Mouse (Mus musculus) layer of hippocampus, adult 2 months (tissue): ENCODE results near the gene Inpp4b. TPM values are rescaled to one million over a fixed set of nuclear protein-coding genes. Genes with fewer than 3 reads are reported as not detected.

Experiments
- DNase-seq, 2 experiments: peaks; one replicate each; pipeline ENCODE4 v3.0.0; 2022; ENCODE audit warnings: low spot score in 2 of 2
- H3K27ac ChIP-seq: fragments of 200-600 bp; 2 replicates; pipeline ENCODE4 v1.8.1; 2022
- H3K4me3 ChIP-seq: fragments of 200-600 bp; 2 replicates; pipeline ENCODE4 v1.8.1; 2022; ENCODE audit warnings: mild to moderate bottlenecking
- CTCF ChIP-seq: fragments of 200-600 bp; conservative IDR thresholded peaks from 2 replicates; pipeline ENCODE4 v1.8.1; 2022; ENCODE audit warnings: antibody characterized with exemption, mild to moderate bottlenecking, moderate library complexity
- total RNA-seq, 2 experiments: library from RNA; stranded (reverse); gene quantifications; 2 replicates each; pipeline ENCODE4 v1.2.3; 2021

Inpp4b gene
- total RNA-seq, 2 experiments from 2014 or later: 11.7 to 11.8 TPM

DNA sequence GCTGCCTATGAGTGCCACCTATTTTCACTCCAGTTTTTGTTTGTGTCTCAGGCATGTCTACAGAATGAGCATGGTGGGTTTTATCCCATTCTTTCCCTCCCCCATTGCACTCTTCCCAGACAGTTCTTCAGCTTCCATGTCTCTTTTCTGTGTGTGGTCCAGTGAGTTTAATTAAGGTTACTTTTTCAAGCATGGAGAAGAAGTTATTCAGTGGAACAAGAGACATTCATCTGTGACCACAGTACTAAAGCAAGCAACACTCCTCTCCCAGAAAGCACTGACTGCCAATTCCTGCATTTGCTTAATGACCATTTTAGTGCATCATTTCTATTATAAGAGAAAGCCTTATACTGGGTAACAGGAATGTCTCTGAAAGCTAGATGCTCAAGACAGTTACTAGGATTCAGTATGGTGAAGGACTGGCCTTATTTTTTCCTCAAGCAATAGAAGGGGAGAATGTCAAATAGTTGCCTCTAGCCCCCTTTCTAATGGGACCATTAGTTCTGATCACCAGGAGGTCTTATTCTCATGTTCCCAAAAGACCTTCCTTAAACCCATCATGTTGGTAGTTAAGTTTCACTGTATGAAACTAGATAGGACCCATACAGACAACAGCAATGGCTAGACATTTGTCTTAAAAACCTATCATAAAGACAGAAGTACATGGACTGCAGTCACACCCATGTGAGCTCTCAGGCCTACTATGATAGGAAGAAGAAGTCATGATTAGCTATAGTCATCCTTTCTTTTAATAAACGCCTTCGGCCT is 147.7 kb downstream of the Inpp4b start:
- Histone ChIP-seq H3K27ac (no peak overlapping the region), H3K4me3 (no peak overlapping the region)
- no peak for TF ChIP-seq CTCF
- DNase-seq: no peak

DNA sequence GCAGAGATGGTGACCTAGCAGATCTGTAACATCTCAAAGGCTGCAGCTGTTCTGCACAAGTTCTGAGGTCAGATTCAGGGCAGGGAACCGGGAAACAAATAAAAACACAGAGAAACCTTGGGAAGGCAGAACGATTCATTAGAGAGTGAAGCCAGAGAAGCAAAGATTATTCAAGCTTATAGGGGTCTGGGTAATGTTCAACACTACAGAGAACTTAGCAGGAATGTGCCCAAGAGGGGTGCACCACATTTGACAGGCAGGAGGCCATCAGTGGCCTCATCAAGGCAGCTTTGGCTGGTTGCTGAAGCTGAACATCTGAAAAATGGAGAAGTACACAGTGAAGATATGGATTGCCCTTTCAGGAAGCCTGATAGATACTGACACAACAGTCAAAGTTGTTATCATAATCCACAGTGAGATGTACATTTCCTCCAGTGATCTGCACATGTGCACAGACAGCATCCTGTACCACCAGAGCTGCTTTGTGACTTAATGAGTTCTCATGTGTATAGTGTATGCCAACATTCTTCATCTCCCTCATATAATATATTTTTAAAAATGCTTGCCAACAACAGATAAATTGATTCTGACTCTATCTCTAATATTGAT is 148.8 kb downstream of the Inpp4b start:
- TF ChIP-seq CTCF: no peak
- DNase-seq: no peak
- no peak overlapping the region for H3K4me3 ChIP-seq
- no peak overlapping the region for H3K27ac ChIP-seq

DNA sequence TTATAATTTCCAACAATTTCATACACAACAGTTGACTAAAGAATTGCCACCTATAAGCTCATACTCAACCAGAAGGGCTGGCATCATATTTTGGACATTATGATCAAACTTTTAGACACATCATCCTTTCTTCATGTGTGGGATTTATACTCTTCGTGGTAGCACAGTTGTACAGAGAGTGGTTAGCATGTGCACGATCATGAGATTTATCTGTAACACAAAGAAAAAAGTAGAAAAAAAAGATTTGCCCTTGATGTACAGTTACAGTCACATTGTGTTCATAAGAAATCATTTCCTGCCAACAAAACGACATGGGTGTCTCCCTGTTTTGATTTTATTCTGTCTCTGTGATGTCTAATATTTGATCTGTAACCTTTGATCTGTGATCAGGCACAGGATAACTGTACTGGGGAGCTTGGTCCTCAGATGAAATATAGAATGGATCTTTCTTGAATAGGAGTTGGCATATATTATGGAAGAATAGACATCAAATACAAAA is 149.4 kb downstream of the Inpp4b start:
- TF ChIP-seq CTCF: no peak
- no peak for DNase-seq
- H3K27ac ChIP-seq: no peak overlapping the region
- no peak overlapping the region for H3K4me3 ChIP-seq

DNA sequence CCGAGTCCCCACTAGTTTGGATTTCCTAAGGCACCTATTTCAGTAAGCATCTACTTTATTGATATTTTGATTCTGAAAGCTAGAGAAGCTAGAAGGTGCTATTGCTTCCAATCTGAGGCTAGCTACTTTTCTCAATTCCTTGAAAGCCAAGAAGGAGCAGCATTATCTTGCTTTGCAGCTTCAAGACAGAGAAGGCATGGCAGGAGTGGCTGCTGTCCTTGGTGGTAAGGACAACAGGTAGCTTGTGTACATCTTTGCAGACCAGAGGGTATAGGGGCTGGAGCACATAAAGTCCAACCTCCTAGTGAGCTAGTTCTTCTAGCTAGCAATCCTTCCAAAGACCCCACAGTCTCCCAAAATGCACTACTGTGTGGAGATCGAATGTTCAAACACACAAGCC is 152.5 kb downstream of the Inpp4b start:
- DNase-seq: no peak
- Histone ChIP-seq H3K27ac (no peak overlapping the region), H3K4me3 (no peak overlapping the region)
- TF ChIP-seq CTCF: no peak

DNA sequence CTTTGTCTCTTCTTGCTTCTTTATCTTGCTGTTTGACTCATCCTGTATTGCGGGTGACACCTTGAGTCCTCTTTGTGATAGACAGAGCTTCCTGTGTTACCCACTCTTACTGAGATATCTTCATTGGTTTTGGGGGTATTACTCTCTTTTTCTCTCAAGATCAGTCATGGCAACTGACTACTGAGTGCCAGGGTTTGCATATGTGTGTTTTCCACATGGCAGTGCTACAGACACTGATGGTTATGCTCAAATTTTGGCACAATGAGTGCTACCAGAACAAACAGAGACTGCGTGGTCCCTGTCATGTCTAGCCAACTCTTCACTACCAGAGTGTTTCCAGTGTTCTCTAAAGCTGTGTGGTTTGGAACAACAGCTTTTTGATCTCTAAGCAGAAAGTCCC is 155.3 kb downstream of the Inpp4b start:
- Histone ChIP-seq H3K4me3 (no peak overlapping the region), H3K27ac (no peak overlapping the region)
- peak; percentile 17 to 27 for DNase-seq
- TF ChIP-seq CTCF: no peak

DNA sequence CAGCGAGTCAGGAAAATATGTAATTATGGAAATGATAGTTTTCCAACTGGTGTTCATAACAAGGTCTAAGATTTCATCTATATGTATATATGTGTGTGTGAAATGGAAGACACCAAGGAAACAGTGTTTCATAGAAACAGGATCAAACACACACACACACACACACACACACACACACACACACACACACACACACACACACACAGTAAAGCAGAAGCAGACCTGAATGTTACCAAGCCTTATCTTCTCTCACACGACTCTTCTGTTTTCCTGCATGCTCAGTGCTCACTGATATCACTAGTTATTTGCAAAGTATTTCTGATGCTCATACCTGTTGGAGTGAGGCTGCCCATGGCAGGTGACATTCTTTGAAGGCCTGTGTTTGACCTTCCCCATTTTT is 159.9 kb downstream of the Inpp4b start:
- Histone ChIP-seq H3K27ac (no peak overlapping the region), H3K4me3 (no peak overlapping the region)
- DNase-seq: no peak
- TF ChIP-seq CTCF: no peak

DNA sequence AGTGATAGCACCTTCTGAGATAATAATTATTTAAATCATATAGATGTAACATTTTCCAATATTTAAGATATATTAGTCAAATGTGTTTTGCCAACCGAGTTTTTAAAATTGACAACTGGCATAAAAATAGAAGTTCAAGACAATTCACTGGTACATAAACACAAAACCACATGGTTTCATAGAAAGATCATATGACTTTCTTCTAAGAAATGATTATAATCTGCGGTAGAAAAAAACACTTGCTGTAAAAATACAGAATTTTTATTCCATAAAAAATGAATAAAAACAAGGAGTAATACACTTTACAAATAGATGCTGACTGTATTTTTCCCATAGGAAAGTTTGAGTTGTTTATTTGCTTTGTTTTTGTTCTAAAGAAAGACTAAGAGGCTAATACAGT is 160.6 kb downstream of the Inpp4b start:
- no peak overlapping the region for H3K27ac ChIP-seq
- TF ChIP-seq CTCF: no peak
- no peak overlapping the region for H3K4me3 ChIP-seq
- DNase-seq: no peak

DNA sequence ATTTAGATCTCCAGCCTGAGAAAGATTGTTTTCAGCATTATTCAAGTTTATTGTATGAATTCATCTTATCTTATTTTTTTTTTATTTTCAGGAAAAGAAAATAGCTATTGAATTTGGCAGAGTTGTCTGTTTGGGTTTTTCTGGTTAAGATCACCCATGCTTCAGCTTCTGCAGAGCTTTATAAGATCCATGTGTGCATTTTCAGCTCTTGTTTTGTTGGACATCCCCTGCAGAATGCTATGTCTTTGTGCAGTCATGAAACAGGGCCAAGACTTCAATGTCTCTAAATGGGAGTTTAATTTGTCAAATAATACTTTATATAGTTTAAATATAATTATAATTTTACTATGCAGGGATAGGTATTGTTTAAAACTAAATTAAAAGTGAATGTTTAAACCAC is 170.5 kb downstream of the Inpp4b start:
- no peak for DNase-seq
- TF ChIP-seq CTCF: no peak
- Histone ChIP-seq H3K27ac (no peak overlapping the region), H3K4me3 (no peak overlapping the region)

DNA sequence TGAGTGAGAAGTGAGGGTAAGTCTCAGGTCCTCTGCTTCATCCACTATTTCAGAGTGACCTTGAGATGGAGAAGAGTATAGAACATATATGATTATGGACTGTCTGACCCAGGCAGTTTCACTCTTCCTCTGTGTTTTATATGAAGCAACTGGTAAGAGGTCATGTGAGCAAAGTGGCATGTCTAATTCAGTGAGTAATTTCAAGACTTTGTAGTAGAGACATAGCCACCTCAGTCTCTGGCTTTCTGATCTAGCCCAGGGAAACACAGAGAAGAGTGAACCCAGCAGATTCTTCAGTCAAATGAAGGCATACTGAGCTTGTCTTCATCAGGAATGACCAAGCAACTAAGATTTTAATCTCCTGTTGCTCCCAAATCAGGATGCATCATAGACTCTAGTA is 172.1 kb downstream of the Inpp4b start:
- H3K4me3 ChIP-seq: no peak overlapping the region
- no peak for DNase-seq
- H3K27ac ChIP-seq: no peak overlapping the region
- TF ChIP-seq CTCF: no peak

DNA sequence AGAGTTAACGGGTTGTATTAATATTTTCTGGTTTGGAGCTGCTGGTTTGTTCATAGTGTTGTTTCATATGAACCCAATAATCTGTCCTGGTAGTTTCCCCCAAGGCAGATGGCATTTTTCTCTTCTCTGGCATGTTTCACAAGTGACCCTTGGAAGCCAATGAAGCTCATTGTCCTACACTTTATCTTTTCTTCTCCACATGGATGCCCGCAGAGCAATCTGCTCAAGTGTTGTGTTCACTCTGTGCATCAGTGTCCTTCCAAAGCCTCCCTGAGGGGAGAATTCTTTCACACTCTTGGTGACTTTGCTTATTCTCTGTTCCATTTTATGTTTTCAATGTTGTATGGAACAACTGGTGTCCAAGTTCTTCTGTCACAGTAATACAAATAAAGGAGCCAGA is 179.7 kb downstream of the Inpp4b start:
- no peak for DNase-seq
- Histone ChIP-seq H3K27ac (no peak overlapping the region), H3K4me3 (no peak overlapping the region)
- TF ChIP-seq CTCF: no peak

DNA sequence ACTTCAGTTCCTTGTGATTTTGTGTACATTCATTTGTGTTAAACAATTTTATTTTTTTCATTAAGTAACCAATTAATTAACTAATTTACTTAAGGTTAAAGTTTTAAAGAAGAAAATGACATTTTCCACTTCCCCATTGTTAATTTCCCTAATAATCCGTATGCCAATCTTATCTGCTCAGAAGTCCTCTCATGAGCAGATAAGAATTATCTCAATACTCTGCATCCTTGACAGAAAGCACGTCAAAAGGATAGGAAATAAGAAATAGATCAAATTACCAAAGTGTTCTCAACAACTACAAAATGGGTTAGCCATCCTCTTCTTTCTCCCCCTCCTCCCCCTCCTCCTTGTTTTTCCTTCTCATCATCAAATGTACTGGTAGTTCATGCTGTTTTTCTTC is 182.2 kb downstream of the Inpp4b start:
- Histone ChIP-seq H3K27ac (no peak overlapping the region), H3K4me3 (no peak overlapping the region)
- DNase-seq: no peak
- no peak for TF ChIP-seq CTCF

DNA sequence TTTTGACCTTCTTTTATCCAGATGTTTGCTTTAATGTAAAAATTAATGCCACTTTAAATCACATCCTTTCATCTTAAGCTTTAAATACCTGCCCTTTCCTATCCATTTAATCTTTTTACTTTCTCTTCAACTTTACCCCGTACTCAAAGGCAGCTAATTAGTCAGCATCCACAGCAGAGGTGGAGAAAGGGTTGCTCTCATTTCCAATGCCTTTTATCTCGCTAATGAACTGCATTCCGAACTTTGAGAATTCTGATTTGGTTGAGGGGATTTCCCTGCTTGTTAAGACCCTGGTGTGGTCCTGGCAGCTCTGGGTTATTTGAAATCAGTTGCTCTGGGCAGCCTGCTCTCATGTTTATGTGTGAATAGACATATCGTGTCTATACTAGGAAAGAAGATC is 185.3 kb downstream of the Inpp4b start:
- Histone ChIP-seq H3K4me3 (no peak overlapping the region), H3K27ac (no peak overlapping the region)
- DNase-seq: no peak
- TF ChIP-seq CTCF: no peak

DNA sequence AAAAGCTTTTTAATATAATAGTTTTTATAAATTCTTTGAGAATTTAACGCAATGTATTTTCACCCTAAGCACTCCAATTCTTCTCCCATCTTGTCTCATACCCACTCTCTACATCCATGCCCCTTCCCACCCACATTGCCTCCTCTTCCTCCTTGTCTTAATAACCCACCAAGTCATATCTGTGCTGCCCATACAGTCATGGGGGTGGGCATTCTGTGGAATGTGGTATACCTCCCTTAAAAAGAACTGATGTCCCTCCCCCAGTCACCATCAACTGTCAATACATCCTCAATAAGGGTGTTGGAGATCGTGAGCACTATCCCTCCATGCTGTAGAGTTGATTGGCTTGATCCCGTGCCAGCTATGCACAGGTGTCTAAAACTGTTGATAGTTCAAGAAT is 196.0 kb downstream of the Inpp4b start:
- no peak for TF ChIP-seq CTCF
- H3K27ac ChIP-seq: no peak overlapping the region
- no peak for DNase-seq
- no peak overlapping the region for H3K4me3 ChIP-seq

DNA sequence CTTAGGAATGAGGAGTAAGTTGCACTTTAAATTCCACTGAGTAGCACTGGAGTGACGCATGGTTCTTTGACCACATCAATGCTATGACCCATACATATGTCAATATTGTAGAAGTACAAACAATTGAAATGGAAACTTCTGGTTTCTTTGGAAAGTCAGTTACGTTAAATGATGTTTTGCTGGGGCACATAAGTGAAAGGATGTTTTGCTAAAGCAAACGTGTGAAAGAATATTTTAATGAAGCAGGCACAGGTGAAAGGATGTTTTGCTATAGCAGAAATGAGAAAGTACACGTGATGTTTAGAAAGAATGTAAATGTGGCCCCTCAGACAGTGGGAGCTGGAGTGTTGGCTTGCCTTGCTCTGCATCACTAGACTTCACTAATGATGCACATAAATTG is 216.2 kb downstream of the Inpp4b start:
- DNase-seq: no peak
- H3K27ac ChIP-seq: no peak overlapping the region
- H3K4me3 ChIP-seq: no peak overlapping the region
- TF ChIP-seq CTCF: no peak
